Mouse (Mus musculus) bone marrow macrophage, adult 2 months (primary cell): ENCODE results near the gene Oit1. TPM values are rescaled to one million over a fixed set of nuclear protein-coding genes. Genes with fewer than 3 reads are reported as not detected.

Source experiments
- H3K27ac ChIP-seq: 2 replicates; pipeline ENCODE4 v1.5.1; 2012; ENCODE audit warnings: low read depth, low read length; ENCODE audit not compliant: insufficient read depth
- H3K4me1 ChIP-seq: 2 replicates; pipeline ENCODE4 v1.6.1; 2012; ENCODE audit warnings: low read length; ENCODE audit not compliant: control insufficient read depth, insufficient read depth
- H3K4me3 ChIP-seq: 2 replicates; pipeline ENCODE4 v1.5.1; 2012; ENCODE audit warnings: mild to moderate bottlenecking, low read length, moderate library complexity; ENCODE audit not compliant: insufficient read depth
- CTCF ChIP-seq: IDR thresholded peaks from 2 replicates; pipeline ENCODE4 v1.5.1; 2012; ENCODE audit warnings: low read depth, mild to moderate bottlenecking, low read length, moderate library complexity
- POLR2A ChIP-seq: IDR thresholded peaks from 2 replicates; pipeline ENCODE4 v1.6.1; 2012; ENCODE audit warnings: mild to moderate bottlenecking, low read depth, low read length, borderline replicate concordance
- polyA plus RNA-seq: library from polyadenylated mRNA; stranded (reverse); fragments of >200 nt; gene quantifications from 2 replicates; pipeline ENCODE4 v1.2.4, GENCODE M21; 2012; ENCODE audit not compliant: missing spikeins, insufficient read depth, insufficient read length

Gene Oit1
- polyA plus RNA-seq, 1 experiment, result not detected

- Histone ChIP-seq H3K4me1 (no peaks in the 10 kb centered on the region), H3K4me3 (no peak overlapping the region), H3K27ac (no peak overlapping the region)
- no peak for TF ChIP-seq CTCF
- no peak for TF ChIP-seq POLR2A
These were observed 51.6 kb downstream of the Oit1 start for GRCm38 (mm10) chr14:8326961-8327360.

- H3K4me1 ChIP-seq, result no peaks in the 10 kb centered on the region
- H3K27ac ChIP-seq, result no peak overlapping the region
- H3K4me3 ChIP-seq, result no peak overlapping the region
- TF ChIP-seq POLR2A (no peak), CTCF (no peak)
These were observed 52.8 kb downstream of the Oit1 start for GRCm38 (mm10) chr14:8325746-8326145.

- TF ChIP-seq POLR2A, result no peak
- no peak for TF ChIP-seq CTCF
- H3K27ac ChIP-seq, result no peak overlapping the region
- no peak overlapping the region for H3K4me3 ChIP-seq
These were observed 58.0 kb downstream of the Oit1 start for GRCm38 (mm10) chr14:8320528-8320927.

GRCm38 (mm10) chr14:8317194-8318097 is 61.1 kb downstream of the Oit1 start, which contains the start of gene Fam107a:
Gene Fam107a (minus strand): TSS chr14:8318023.
- no peak within 1 kb of the TSS for H3K4me3 ChIP-seq
- no peak for TF ChIP-seq POLR2A
- no peak for TF ChIP-seq CTCF
- H3K27ac ChIP-seq, result no peak within 1 kb of the TSS
- no peaks in the 10 kb centered on the region for H3K4me1 ChIP-seq

More at GRCm38 (mm10) chr14:8320528-8320927, 58.0 kb downstream of the Oit1 start:
- H3K4me1 ChIP-seq, result no peaks in the 10 kb centered on the region

- H3K4me3 ChIP-seq, result no peak overlapping the region
- H3K27ac ChIP-seq, result no peak overlapping the region
- H3K4me1 ChIP-seq, result no peaks in the 10 kb centered on the region
- TF ChIP-seq CTCF (no peak), POLR2A (no peak)
These were observed 62.0 kb downstream of the Oit1 start for GRCm38 (mm10) chr14:8316366-8317193.

GRCm38 (mm10) chr14:8315169-8315568 is 63.4 kb downstream of the Oit1 start:
- H3K4me1 ChIP-seq, result no peaks in the 10 kb centered on the region
- H3K27ac ChIP-seq, result no peak overlapping the region
- H3K4me3 ChIP-seq, result no peak overlapping the region
- TF ChIP-seq POLR2A (no peak), CTCF (no peak)

- H3K4me1 ChIP-seq, result no peaks in the 10 kb centered on the region
These were observed 64.0 kb downstream of the Oit1 start for GRCm38 (mm10) chr14:8314536-8314935.

GRCm38 (mm10) chr14:8313877-8314276 is 64.7 kb downstream of the Oit1 start:
- Histone ChIP-seq H3K4me3 (no peak overlapping the region), H3K27ac (no peak overlapping the region), H3K4me1 (no peaks in the 10 kb centered on the region)
- TF ChIP-seq CTCF, result no peak
- TF ChIP-seq POLR2A, result no peak

More at GRCm38 (mm10) chr14:8314536-8314935, 64.0 kb downstream of the Oit1 start:
- TF ChIP-seq POLR2A, result no peak
- TF ChIP-seq CTCF, result peak; percentile 27; the same call in 1 of the 2 replicates
- Histone ChIP-seq H3K27ac (no peak overlapping the region), H3K4me3 (no peak overlapping the region)

GRCm38 (mm10) chr14:8309621-8310141 is 68.9 kb downstream of the Oit1 start:
- TF ChIP-seq POLR2A (no peak), CTCF (no peak)
- Histone ChIP-seq H3K4me3 (no peak overlapping the region), H3K27ac (no peak overlapping the region), H3K4me1 (no peaks in the 10 kb centered on the region)

- Histone ChIP-seq H3K4me3 (no peak overlapping the region), H3K4me1 (no peaks in the 10 kb centered on the region), H3K27ac (no peak overlapping the region)
- TF ChIP-seq POLR2A (no peak), CTCF (no peak)
These were observed 69.9 kb downstream of the Oit1 start for GRCm38 (mm10) chr14:8308650-8309049.
